ENCODE assay signal across 7 mouse cellular contexts in genomic region chr9:121303086-121303485, GRCm38 (mm10). TPM values are rescaled to one million over a fixed set of nuclear protein-coding genes. Genes with fewer than 3 reads are reported as not detected.
DNase-seq lines count a peak whose midpoint lies in the region; ATAC-seq and TF ChIP-seq lines count a peak whose summit lies in the region.

No protein-coding gene starts in this region.

- no peaks in the 10 kb centered on the region for H3K9me3 ChIP-seq in kidney, postnatal 0 days (replicated peaks; ENCODE audit: low read length)
- H3K9me3 ChIP-seq in hindbrain, embryonic 12.5 days (replicated peaks), result no peaks in the 10 kb centered on the region
- H3K9me3 ChIP-seq in neural tube, embryonic 15.5 days (replicated peaks), result no peaks in the 10 kb centered on the region

- no peak overlapping the region for H3K4me3 ChIP-seq in kidney, postnatal 0 days (replicated peaks; ENCODE audit: low read depth, low read length)
- no peak overlapping the region for H3K4me3 ChIP-seq in hindbrain, embryonic 12.5 days
- H3K4me3 ChIP-seq in neural tube, embryonic 15.5 days (replicated peaks), result no peak overlapping the region

- 32% methylated on average over 6 of the region's 6 CpGs for WGBS in kidney, postnatal 0 days
- 57% methylated on average over 6 of the region's 6 CpGs for WGBS in hindbrain, embryonic 12.5 days
- 49% methylated on average over 6 of the region's 6 CpGs for whole genome bisulfite sequencing in neural tube, embryonic 15.5 days

- H3K4me1 ChIP-seq in kidney, postnatal 0 days (replicated peaks; ENCODE audit: insufficient read depth, low read length), result peaks cover 31% of the 10 kb centered on the region
- peaks cover 54% of the 10 kb centered on the region for H3K4me1 ChIP-seq in hindbrain, embryonic 12.5 days
- H3K4me1 ChIP-seq in neural tube, embryonic 15.5 days, result peaks cover 54% of the 10 kb centered on the region

- no peaks in the 10 kb centered on the region for H3K27me3 ChIP-seq in kidney, postnatal 0 days (ENCODE audit: insufficient read depth, low read length)
- H3K27me3 ChIP-seq in hindbrain, embryonic 12.5 days, result no peaks in the 10 kb centered on the region
- no peaks in the 10 kb centered on the region for H3K27me3 ChIP-seq in neural tube, embryonic 15.5 days (replicated peaks)

- H3K9ac ChIP-seq in kidney, postnatal 0 days (ENCODE audit: low read depth, low read length), result 0 out of 2 replicates have a peak overlapping the region, but pooled peaks have one; percentile 13
- no peak overlapping the region for H3K9ac ChIP-seq in hindbrain, embryonic 12.5 days
- H3K9ac ChIP-seq in neural tube, embryonic 15.5 days (replicated peaks), result no peak overlapping the region

- H3K36me3 ChIP-seq in kidney, postnatal 0 days (ENCODE audit: insufficient read depth, low read length), result no peaks in the 10 kb centered on the region
- no peaks in the 10 kb centered on the region for H3K36me3 ChIP-seq in hindbrain, embryonic 12.5 days
- no peaks in the 10 kb centered on the region for H3K36me3 ChIP-seq in neural tube, embryonic 15.5 days

- ATAC-seq in kidney, postnatal 0 days (replicated peaks; ENCODE audit: low FRiP score, low read depth), result no peak
- no peak for ATAC-seq in hindbrain, embryonic 12.5 days (ENCODE audit: low FRiP score)
- no peak for ATAC-seq in neural tube, embryonic 15.5 days (ENCODE audit: low FRiP score)
- no peak for ATAC-seq in megakaryocyte progenitor cell, adult 5-6 weeks (replicated peaks; ENCODE audit: poor library complexity)

- no peak for DNase-seq in kidney, postnatal 0 days (ENCODE audit: low spot score)
- no peak for DNase-seq in kidney, adult 11 months
- DNase-seq in fat pad, adult 2 months (ENCODE audit: extremely low read depth, low read depth, low spot score), result peak; percentile 85
- DNase-seq in spleen, postnatal 14 days (ENCODE audit: low spot score in 2 of 2), result no peak

- H3K4me2 ChIP-seq in kidney, postnatal 0 days (ENCODE audit: low read length), result no peak overlapping the region
- H3K4me2 ChIP-seq in hindbrain, embryonic 12.5 days (replicated peaks), result peak overlapping the region; percentile 32
- H3K4me2 ChIP-seq in neural tube, embryonic 15.5 days, result no peak overlapping the region

- H3K27ac ChIP-seq in kidney, postnatal 0 days, result 0 out of 2 replicates have a peak overlapping the region, but pooled peaks have one; percentile 31
- H3K27ac ChIP-seq in hindbrain, embryonic 12.5 days, result 0 out of 2 replicates have a peak overlapping the region, but pooled peaks have one; percentile 0
- peak overlapping the region; percentile 61 for H3K27ac ChIP-seq in neural tube, embryonic 15.5 days (replicated peaks)

- TF ChIP-seq CTCF in kidney, postnatal 0 days (IDR thresholded peaks at IDR 0.05; ENCODE audit: low read depth), result no peak

RNA-seq across cellular contexts. Expression of gene Trak1, which starts 5.8 kb away (rescaled TPM):
- polyA plus RNA-seq in kidney, postnatal 0 days (2015; fragmentation: Nextera tagmentation; extraction: Ambion mirVana), result 11.6 and 13.0 TPM in 2 replicates
- 38.8 and 41.6 TPM in 2 replicates for polyA plus RNA-seq in hindbrain, embryonic 12.5 days (2016; fragmentation: Nextera tagmentation; extraction: Ambion mirVana)
- 50.9 and 52.9 TPM in 2 replicates for polyA plus RNA-seq in neural tube, embryonic 15.5 days (2015; fragmentation: Nextera tagmentation; extraction: Ambion mirVana)
- 30.2 and 33.4 TPM in 2 replicates for total RNA-seq in megakaryocyte progenitor cell, adult 5-6 weeks (2015)
- 21.0 and 24.0 TPM in 2 replicates for total RNA-seq in megakaryocyte progenitor cell, adult 5-6 weeks (2017)

RNA-seq across cellular contexts. Expression of gene Ulk4, which starts 26.1 kb away (rescaled TPM):
- polyA plus RNA-seq in kidney, postnatal 0 days (2015; fragmentation: Nextera tagmentation; extraction: Ambion mirVana), result 135 and 136 TPM in 2 replicates
- 147 and 164 TPM in 2 replicates for polyA plus RNA-seq in hindbrain, embryonic 12.5 days (2016; fragmentation: Nextera tagmentation; extraction: Ambion mirVana)
- polyA plus RNA-seq in neural tube, embryonic 15.5 days (2015; fragmentation: Nextera tagmentation; extraction: Ambion mirVana), result 62.5 and 71.2 TPM in 2 replicates
- total RNA-seq in megakaryocyte progenitor cell, adult 5-6 weeks (2015), result 0.25 and 0.68 TPM in 2 replicates
- 2.8 and 4.7 TPM in 2 replicates for total RNA-seq in megakaryocyte progenitor cell, adult 5-6 weeks (2017)

Comparison
In these comparisons a context has a peak if more than half of its experiments do, and no peak if none do; other contexts are left out.
1. H3K27ac ChIP-seq: peak in every context shown above with its lines; median percentile 61 in neural tube, embryonic 15.5 days; 31 in kidney, postnatal 0 days; 0 in hindbrain, embryonic 12.5 days.